Mouse (Mus musculus): ENCODE results near the gene Txlna.
A peak's percentile ranks its signal among the peaks of the same experiment; 100 is the strongest.

The Txlna gene

DNA sequence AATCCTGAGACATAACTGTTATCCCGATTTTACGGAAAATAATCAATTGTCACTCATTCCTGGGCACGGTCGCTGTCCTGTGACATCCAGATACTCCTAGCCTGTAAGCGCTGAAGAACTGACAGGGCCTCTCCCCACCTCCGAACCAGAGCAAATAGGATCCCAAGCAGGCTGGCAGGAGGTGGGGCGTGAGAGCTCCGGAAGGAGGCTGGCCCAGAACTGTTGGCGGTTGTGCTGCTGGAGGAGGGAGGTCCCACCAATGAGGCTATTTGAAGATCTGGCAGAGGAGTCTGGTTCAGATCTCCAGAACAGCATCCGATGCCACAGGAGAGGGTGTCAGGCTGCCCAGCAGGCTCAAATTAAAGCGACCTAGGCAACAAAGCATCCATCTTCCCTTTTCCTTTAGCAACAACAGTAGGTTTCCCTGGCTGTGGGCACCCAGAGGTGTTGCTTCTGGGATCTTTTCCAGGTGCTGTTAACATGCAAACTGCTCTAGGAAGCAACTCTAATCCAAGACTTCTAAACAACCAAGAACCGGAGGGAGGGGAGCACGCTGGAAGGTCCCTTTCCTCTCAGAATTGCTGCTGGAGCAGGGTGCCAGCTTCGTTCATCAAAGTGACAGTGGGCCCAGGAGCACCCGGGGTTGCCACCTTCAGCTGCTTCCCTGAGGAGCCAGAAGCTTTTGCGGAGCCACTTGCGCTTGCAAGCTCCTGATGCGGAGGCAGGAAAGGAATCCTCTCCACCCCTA is 16.4 kb downstream of the Txlna start:
- peak; percentile 88 to 91 for DNase-seq

DNA sequence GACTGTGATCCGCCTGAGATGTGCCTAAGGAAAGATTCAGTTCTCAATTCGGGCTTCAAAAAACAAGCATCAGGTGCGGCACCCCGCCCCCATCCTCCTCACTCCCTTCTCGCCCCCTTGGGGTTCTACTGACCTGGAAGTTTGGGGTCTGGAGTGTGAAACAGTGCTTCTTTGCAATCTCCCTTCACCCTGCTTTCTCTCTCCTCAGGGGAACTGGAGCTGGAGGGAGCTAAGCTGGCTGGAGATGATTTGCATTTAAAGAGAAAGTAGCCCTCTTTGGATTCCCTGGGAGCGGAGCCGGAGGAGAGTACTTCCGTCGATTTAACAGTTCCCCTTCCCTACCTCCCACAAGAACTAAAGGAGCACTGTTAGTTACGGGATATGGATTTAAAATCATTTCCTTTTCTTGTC is 17.2 kb downstream of the Txlna start, which contains the start of gene Ccdc28b:
Ccdc28b (minus strand) TSS at position 267 of the 411 bp plus-strand sequence.
- peak; percentile 64 to 74 for DNase-seq

DNA sequence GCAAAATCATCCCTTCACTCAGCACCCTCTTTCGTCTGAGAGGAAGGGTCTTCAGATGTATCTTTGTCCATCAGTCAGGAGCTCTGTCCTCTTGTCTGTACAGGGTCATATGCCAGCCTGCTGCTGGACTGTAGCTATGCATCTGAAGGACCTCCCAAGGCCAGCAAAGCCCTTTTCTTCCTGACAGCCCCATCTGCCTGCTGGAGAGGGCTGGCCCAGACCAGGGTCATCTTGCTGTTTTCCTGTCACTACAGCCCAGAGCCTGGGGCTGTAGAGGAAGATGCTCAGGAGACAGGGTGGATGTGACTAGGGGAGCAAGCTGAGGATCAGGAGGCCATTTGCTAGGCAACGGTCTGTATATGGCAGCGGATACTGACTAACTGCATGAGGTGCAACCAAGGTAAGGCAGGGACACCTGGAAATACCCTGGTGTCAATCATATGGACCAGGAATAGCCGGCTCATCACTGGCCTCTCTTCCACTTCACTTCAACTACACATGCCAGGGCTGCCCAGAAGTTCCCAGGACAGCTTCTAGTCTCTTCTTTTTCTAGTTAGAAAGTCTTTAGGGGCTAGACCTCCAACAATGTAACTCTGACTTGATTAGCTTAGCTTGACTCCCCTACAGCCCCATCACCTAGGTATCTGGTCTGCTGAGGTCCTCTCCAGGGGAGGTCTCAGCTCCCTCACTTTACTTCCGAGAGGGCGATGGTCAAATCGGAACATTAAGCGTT is 17.9 kb downstream of the Txlna start:
- DNase-seq, result peak; percentile 56 to 64

DNA sequence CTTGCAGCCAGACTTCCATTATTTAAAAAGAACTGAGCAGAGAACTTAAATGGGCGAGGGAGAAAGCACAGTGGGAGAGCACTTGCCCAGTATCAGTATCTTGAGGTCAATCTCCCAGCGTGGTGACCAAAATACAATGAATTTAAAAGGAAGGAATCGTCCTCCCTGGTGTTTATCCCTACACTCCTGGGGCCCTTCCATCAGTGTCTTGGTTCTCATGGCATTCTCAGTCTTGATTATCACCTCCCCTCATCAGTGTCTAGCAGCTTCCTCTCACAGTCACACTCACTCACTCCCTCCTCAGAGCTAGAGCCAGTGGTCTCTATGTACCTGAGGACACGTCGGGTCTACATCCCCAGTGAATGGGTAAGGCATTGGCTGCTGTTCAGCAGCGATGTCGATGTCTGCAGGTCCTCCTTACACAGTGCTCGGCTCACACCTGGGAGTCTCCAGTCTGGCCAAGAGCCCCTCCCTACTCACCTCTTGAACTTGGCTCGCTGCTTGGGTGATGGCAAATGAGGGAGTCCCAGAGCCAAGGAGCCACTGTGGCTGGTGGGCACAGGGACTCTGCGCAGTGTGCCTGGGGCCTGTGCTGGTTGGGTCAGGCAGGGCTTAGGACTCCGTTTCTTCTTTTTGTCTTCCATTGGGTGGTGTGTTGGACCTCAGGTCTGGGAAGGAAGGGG is 18.6 kb downstream of the Txlna start:
- peak; percentile 58 to 62 for DNase-seq

DNA sequence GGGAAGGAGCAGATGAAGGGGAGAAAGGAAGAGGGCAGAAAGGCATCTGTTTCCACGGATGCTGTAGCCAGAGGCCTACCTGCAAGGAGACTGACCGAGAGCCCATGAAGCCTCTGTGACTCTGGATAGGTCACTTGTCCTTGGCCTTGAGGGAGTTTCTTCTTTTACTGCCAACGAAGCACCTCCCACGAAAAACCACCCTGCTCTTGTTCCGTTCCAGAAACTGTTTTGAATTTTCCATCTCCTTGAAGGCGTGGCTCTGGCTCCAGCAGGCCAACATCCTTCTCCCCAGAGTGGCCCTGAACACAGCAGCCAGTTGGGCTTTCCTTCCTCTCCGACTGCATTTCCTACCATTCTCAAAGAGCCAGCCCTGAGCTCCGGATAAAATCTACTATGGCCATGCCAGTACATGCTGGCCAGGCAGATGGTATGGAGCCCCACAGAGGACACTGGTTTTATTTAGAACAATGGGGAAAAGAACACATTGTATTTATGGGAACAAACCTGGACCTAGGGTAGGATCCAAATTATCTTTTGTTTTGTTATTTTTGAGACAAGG is 19.5 kb downstream of the Txlna start:
- peak; percentile 76 to 79 for DNase-seq

DNA sequence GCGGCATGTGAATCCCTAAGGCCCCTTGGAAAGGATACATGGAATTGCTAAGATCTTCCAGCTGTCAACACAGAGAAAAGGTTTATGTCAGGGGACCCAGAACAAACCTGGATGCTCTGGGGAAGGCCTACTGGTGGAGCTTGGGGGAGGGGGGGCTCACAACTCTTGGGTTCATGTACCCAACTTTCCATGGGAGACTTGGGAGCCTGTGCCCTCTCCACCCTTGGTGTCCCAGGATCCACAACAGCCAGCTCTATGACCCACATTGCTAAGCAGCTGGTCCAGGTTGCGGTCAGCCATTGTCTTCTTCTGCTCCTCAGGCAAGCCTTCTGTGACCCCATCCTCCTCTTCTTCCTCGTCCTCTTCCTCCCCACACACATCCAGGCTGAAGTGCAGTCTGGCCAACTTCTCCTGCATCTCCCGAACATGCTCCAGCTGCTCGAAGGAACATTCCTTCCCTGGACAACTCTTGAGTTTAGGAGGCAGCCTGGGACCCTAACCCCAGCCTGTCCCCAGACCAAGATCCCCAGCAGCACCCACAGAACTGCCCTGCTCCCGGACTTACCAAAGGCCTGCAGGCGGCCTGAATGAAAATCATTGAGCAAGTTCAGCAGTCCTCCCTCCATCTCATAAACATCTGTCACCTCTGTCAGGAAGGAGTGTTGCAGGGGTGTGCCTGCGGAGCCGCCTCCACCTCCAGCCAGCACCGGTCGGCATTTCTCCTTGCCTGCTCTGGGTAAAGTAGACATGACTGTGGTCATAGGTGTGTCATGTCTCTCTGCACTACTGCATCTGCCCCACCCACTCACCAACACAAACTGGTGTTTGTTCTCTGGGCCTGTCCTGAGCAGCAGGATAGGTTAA is 20.2 kb downstream of the Txlna start:
- DNase-seq, result peak; percentile 33 to 49

DNA sequence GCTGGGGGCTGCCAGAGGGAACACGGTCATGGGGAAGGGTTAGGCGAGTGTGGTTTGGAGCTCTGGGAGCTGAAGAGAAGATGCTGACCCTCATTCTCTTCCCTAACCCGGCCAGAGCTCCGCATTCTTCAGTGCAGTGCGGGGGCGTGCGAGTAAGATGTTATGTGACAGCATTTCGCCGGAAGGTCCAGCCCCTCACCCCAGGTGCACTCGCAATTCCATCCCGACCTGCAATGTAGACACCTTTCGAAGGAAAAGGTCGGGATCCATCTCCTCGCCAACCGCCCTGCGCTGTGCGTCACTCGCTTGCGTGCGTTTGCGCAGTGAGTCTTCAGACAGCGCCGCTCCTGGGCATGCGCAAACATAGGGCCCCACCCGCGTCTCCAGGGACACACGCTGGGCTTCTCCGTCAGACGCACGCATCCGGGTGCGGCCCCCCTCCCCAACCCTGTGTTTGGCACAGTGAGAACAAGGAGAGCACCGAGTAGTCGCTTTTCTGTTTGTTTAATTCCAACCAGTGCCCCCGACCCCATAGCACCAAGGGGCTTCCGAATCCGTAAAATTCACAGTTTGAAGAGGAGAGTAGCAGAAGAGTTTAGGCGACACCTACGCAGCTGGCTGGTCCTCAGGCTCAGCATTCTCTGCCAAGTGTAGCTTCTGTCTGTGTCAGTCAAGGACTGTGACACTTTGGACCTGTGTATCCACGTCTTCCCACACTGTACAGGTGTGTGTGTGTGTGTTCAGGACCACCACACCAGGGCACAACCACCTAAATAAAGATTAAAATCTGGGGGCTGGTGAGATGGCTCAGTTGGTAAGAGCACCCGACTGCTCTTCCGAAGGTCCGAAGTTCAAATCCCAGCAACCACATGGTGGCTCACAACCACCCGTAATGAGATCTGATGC is 21.8 kb downstream of the Txlna start, which contains the start of gene Iqcc:
Iqcc (minus strand) TSS at position 314 of the 906 bp plus-strand sequence.
- DNase-seq, result peak; percentile 95 to 98

DNA sequence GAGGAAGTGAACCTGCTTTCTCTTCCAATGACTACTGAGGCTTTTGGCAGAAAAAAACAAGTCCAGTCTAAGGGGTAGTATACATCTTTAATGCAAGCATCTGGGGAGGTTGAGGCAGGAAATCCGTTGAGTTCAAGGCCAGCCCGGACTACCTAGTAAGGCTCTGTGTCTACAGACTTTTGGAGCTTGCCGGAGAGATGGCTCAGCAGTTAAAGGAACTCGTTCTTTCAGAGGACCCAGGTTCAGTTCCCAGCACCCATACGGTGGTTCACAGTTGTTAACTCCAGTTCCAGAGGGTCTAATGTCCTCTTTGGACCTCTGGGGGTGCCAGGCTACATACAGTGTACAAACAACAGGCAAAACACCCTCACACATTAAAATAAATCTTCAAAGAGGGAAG is 22.8 kb downstream of the Txlna start:
- DNase-seq, result no peak

DNA sequence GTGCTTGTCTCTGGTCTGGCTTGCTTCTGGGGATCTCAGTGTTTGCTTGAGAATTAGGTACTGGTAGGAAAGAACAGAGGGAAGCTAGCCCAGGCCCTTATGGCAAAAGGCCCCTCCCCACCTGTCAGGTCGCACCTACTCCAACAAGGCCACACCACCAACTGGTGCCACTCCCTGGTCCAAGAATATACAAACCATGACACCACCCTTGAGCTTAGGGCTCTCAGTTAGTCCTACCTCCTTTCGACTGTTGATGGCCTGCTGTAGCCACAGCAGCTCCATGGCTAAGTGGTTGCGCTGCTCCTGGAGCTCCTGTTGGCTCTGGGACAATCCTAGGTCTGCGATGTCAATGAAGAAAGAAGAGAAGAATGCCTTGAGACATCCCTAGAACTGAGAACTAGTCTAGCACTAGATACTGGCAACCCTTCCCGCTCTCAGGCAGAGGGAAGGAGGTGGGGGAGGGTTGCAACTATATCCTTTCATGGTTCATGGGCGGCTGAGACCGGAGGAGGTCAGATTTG is 23.7 kb downstream of the Txlna start:
- no peak for DNase-seq

DNA sequence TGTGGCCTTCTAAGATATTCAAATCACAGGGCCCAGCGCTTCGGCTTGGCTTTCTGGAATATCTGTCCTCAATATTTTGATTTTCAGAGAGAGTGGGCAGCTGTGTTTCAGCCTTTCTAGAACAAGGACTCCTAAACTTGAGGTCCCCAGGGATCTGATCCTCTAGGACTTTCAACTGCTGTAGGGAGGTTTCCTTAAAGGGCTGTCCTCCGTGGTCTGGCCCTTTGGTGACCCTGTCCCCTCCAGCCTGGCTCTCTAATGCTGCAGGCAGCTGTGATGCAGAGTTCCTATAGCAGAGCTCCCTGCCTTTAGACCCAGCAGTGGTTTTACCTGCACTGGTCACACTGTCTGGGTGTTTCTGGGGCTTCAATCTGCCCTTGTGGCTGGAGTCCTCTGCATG is 24.2 kb downstream of the Txlna start:
- DNase-seq, result no peak

DNA sequence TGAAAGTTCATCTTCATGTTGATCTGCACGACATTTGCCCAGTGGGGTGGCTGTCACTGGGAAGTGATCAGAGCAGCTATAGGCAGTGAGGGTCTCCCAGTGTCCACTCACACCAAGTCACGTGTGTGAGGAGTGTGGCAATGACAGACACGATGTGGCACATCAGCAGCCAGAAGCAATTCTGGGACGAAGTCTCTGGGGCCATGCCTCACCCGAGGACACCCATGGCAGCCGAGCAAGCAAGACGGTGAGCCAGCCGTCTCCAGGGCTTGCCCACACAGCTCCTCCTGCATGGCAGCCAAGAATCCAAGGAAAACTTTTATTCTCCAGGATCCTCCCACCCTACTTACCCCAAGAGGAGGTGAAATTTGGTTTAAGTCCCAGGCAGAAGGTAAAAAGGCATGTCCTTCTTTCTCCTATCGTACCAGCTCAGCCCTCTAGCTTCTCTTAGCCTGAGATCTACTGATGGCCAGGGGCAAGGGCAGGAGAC is 25.0 kb downstream of the Txlna start:
- DNase-seq, result no peak

DNA sequence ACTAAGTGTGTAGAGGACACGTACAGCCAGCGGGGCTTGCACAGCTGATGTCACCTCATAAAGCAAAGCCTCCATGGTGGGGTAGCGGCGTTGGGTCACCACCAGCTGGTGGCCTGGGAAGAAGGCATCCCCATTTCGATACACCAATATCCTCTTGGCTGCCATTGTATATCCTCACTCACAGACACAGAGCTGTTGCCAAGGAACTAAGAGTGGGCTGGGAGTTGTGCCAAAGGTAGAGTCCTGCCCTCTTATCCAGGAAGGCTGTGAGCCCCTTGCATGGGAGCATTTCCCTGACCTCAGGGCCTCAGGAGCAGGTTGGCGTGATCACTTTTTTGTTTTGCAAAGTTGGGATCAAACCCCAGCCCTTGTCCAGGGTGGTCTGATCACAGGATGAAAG is 26.8 kb downstream of the Txlna start, which contains the start of gene Dcdc2b:
Dcdc2b (minus strand) TSS at position 165 of the 400 bp plus-strand sequence.
- peak in 1 of 2 experiments; percentile 43 for DNase-seq

DNA sequence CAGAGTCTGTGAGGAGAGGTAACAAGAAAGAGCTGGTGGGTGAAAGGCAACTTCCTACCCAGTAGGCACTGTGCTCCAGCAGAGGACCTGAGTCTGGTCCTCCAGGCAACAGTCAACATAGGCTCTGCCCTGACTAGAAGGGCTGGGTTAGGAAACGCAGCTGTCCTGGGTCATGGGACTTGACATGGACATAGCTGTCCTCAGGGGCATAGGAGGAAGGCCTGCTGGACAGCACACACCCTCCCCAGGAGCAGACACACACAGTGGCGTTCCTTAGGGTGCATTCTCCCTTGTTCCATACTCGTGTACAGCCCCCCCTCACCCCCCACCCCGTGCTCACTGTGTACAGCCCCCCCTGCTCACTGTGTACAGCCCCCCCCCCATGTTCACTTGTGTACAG is 30.4 kb downstream of the Txlna start:
- no peak for DNase-seq

DNA sequence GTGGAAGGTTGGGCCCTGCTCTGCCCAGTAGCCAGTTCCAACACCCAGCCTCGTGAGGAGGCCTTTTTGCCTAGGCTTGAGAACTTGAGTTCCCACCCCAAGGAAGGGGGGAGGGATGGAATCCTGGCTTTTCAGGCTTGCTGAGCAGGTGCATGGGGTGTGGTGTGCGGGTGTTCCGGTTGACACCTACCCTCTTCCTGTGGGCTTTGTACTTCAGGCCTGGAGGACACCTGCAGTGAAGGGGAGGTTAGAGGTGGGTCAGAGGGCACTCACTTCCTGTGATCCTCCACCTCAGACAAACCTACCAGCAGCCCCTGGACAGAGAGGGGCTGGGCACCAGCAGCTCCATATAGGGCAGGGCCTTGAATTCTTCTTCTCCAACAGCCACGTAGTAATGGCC is 30.8 kb downstream of the Txlna start:
- DNase-seq, result no peak

DNA sequence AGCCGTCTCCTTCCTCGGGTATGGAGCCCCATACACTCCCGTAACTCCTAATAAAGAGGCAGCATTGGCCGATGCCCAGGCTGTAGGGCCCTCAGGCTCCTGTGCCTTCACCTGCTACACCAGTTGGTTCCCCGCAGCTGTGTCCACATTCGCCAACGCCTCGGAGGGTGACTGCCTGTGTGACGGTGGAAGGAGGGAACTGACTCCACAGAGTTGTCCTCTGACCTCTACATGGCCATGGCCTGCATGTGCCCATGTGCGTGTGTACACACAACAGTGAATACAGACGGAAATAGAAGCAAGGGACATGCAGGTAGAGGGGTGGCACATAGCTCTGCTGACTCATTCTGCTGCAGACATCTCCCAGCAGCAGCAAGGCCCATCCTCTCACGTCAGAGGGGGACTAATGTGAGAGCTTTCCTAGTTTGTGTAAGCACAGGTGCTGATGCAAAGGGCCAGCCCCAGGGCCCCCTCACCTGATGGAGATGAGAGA is 31.7 kb downstream of the Txlna start:
- DNase-seq, result peak in 1 of 2 experiments; percentile 50

DNA sequence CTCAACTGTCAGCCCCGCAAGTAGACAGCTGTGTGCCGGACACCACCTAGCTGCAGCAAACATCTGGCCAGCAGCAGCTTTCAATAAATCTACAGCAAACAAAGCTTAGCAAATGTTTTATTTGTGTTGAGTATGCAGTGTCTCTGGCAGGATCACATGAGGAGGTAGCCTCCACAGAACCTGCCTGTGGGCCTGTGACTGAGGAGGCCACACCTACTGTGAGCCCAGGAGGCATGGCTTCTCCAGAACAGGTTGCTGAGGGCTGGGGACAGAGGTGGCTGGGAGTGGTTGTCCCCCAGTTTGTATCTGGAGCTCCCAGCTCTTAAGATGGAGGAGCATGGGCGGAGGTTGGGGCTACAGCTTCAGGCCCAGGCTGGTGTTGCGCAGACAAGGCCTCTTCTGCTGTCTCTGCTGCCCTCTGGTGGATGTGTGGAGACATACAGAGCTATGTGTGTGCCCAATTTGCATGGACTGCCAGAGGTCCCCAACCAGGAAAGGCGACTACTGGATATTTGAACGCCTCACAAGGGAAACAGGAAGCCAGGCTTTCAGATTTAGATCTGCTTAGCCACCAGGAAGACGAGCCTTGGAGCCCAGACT is 32.3 kb downstream of the Txlna start:
- DNase-seq, result peak; percentile 79 to 90

DNA sequence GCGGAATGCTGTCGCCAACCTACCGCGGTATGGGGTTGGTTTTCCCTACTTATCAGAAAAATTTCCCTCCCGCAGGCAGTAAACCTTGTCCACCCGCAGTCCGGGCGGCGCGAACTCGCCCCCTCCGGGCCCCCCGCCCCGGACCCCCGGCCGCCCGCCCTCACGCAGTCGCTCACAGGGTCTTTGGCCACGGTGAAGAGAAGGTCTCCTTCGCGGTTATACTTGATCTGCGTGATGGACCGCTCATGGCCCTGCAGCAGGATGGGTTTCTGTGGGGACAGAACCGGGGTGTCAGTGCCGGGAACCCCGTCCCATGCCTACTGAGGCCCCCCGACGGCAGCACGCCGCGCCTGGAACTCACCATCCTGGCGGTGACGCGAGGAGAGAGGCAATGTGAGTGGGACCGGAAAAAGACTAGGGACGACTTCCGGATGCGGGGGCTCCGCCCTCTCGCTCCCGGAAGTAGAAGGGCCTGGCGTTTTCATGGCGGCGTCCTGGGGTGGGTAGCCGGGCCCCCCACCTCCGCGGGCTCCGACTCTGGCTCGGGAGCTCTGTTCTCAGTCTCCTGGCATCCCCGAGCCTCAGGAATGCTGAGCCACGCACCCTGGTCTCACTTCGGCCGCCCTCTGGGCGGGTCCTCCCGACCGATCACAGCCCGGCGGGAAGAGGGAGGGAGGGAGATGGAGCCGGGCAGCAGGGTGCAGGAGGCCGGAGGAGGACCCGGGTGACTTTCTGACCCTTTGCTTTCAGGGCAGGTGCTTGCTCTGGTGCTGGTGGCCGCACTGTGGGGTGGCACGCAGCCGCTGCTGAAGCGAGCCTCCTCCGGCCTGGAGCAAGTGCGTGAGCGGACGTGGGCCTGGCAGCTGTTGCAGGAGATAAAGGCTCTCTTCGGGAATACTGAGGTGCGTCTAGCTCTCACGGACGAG is 40.4 kb downstream of the Txlna start, which contains the start of the genes Eif3i and Tmem234:
Eif3i (minus strand) TSS at position 416 of the 926 bp plus-strand sequence.
Tmem234 (plus strand) TSS at position 436 of the 926 bp plus-strand sequence.
- peak; percentile 81 to 87 for DNase-seq

DNA sequence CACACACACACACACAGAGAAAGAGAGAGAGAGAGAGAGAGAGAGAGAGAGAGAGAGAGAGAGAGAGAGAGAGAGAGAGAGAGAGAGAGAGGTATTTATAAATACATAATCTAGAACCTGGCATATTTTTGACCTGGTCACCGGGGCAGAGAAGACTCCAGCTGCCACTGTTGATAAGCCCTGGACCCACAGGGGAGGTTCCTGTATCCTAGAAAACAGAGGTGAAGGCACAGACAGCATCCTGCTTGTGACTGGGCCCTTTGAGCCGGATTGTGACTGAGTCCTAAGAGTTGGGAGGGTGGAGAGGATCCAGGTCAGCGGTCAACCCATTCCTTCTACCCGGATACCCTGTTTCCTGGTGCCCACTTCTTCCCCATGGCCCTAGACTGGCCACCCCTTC is 52.0 kb downstream of the Txlna start:
- DNase-seq, result no peak

All from cerebellum, postnatal 25 days (tissue).